Mouse (Mus musculus): ENCODE measurements around the gene Frem1.

GRCm38 (mm10) chr4:83055444-83055843 is 3.3 kb upstream of the Frem1 start:
- TF ChIP-seq CTCF (IDR thresholded peaks at IDR 0.05; ENCODE audit: control insufficient read depth, insufficient read depth, insufficient replicate concordance, low read depth, low read length): no peak
- no peak for TF ChIP-seq POLR2A (IDR thresholded peaks at IDR 0.05; ENCODE audit: control insufficient read depth, low read depth, low read length)

All from testis, adult 2 months (tissue).